Mouse (Mus musculus) thymus, adult 18-20 months (tissue): ENCODE data around the gene Gja6.

Experiments used
- DNase-seq, 2 experiments: peaks; one replicate each; pipeline ENCODE4 v3.0.0; 2022; ENCODE audit warnings: mixed read lengths in 2 of 2

Gene Gja6

GRCm38 (mm10) chrX:160906952-160907351 is at the start of gene Gja6:
Gene Gja6 (minus strand): TSS chrX:160907052.
- DNase-seq = no peak

GRCm38 (mm10) chrX:160949583-160949982 is 42.7 kb upstream of the Gja6 start:
- DNase-seq = no peak

GRCm38 (mm10) chrX:160944722-160945121 is 37.9 kb upstream of the Gja6 start:
- no peak for DNase-seq

GRCm38 (mm10) chrX:160935541-160935940 is 28.7 kb upstream of the Gja6 start:
- DNase-seq = no peak

- DNase-seq = no peak
These were observed 23.8 kb upstream of the Gja6 start for GRCm38 (mm10) chrX:160930656-160931055.

- DNase-seq = no peak
These were observed 22.0 kb upstream of the Gja6 start for GRCm38 (mm10) chrX:160928870-160929269.

- no peak for DNase-seq
These were observed 12.3 kb upstream of the Gja6 start for GRCm38 (mm10) chrX:160919022-160919637.

GRCm38 (mm10) chrX:160906477-160906876 is 375 bp downstream of the Gja6 start:
- DNase-seq = no peak

- no peak for DNase-seq
These were observed 939 bp downstream of the Gja6 start for GRCm38 (mm10) chrX:160905913-160906312.

GRCm38 (mm10) chrX:160905041-160905678 is 1.7 kb downstream of the Gja6 start:
- no peak for DNase-seq

- DNase-seq = no peak
These were observed 5.7 kb downstream of the Gja6 start for GRCm38 (mm10) chrX:160901118-160901517.

- no peak for DNase-seq
These were observed 14.8 kb downstream of the Gja6 start for GRCm38 (mm10) chrX:160892077-160892476.

- DNase-seq = no peak
These were observed 20.6 kb downstream of the Gja6 start for GRCm38 (mm10) chrX:160886301-160886700.

GRCm38 (mm10) chrX:160866576-160866975 is 40.3 kb downstream of the Gja6 start:
- DNase-seq = no peak

GRCm38 (mm10) chrX:160865022-160865421 is 41.8 kb downstream of the Gja6 start:
- DNase-seq = no peak

- no peak for DNase-seq
These were observed 43.0 kb downstream of the Gja6 start for GRCm38 (mm10) chrX:160863689-160864383.
